Mouse (Mus musculus): ENCODE data around the gene Rab10.
"Not testable (repeated sequence)": the region's sequence is repeated elsewhere in the genome, so short reads cannot be mapped to it uniquely, and the experiment has no call there.

Rab10 gene

GRCm38 (mm10) chr12:3309391-3310320 is at the start of gene Rab10:
Gene Rab10, minus strand, starts transcription at chr12:3309969.
- peak; percentile 96 for DNase-seq (ENCODE audit: low read depth, low spot score)

GRCm38 (mm10) chr12:3359302-3359701 is 49.5 kb upstream of the Rab10 start:
- DNase-seq (ENCODE audit: low read depth, low spot score) = peak; percentile 91

- no peak for DNase-seq (ENCODE audit: low read depth, low spot score)
These were observed 47.1 kb upstream of the Rab10 start for GRCm38 (mm10) chr12:3356824-3357223.

GRCm38 (mm10) chr12:3355068-3355467 is 45.3 kb upstream of the Rab10 start:
- DNase-seq (ENCODE audit: low read depth, low spot score) = no peak

- peak; percentile 55 for DNase-seq (ENCODE audit: low read depth, low spot score)
These were observed 42.4 kb upstream of the Rab10 start for GRCm38 (mm10) chr12:3352216-3352615.

GRCm38 (mm10) chr12:3350136-3350535 is 40.4 kb upstream of the Rab10 start:
- DNase-seq (ENCODE audit: low read depth, low spot score) = peak; percentile 82

- DNase-seq (ENCODE audit: low read depth, low spot score) = peak; percentile 98
These were observed 39.6 kb upstream of the Rab10 start for GRCm38 (mm10) chr12:3349387-3349786.

- no peak for DNase-seq (ENCODE audit: low read depth, low spot score)
These were observed 37.9 kb upstream of the Rab10 start for GRCm38 (mm10) chr12:3347682-3348081.

GRCm38 (mm10) chr12:3345038-3345437 is 35.3 kb upstream of the Rab10 start:
- DNase-seq (ENCODE audit: low read depth, low spot score) = peak; percentile 90

- no peak for DNase-seq (ENCODE audit: low read depth, low spot score)
These were observed 34.4 kb upstream of the Rab10 start for GRCm38 (mm10) chr12:3344155-3344554.

- DNase-seq (ENCODE audit: low read depth, low spot score) = no peak
These were observed 29.2 kb upstream of the Rab10 start for GRCm38 (mm10) chr12:3338931-3339330.

- DNase-seq (ENCODE audit: low read depth, low spot score) = no peak
These were observed 19.9 kb upstream of the Rab10 start for GRCm38 (mm10) chr12:3329677-3330076.

- DNase-seq (ENCODE audit: low read depth, low spot score) = no peak
These were observed 15.5 kb upstream of the Rab10 start for GRCm38 (mm10) chr12:3325232-3325631.

- peak; percentile 60 for DNase-seq (ENCODE audit: low read depth, low spot score)
These were observed 13.5 kb upstream of the Rab10 start for GRCm38 (mm10) chr12:3323241-3323640.

GRCm38 (mm10) chr12:3319377-3319776 is 9.6 kb upstream of the Rab10 start:
- DNase-seq (ENCODE audit: low read depth, low spot score) = peak; percentile 78

GRCm38 (mm10) chr12:3316937-3317336 is 7.2 kb upstream of the Rab10 start:
- DNase-seq (ENCODE audit: low read depth, low spot score) = no peak

- DNase-seq (ENCODE audit: low read depth, low spot score) = no peak
These were observed 6.3 kb upstream of the Rab10 start for GRCm38 (mm10) chr12:3316083-3316482.

- no peak for DNase-seq (ENCODE audit: low read depth, low spot score)
These were observed 3.1 kb upstream of the Rab10 start for GRCm38 (mm10) chr12:3312886-3313285.

- no peak for DNase-seq (ENCODE audit: low read depth, low spot score)
These were observed 538 bp upstream of the Rab10 start for GRCm38 (mm10) chr12:3310321-3310692.

GRCm38 (mm10) chr12:3308541-3309241 is 1.1 kb downstream of the Rab10 start:
- peak; percentile 48 for DNase-seq (ENCODE audit: low read depth, low spot score)

GRCm38 (mm10) chr12:3307587-3307986 is 2.2 kb downstream of the Rab10 start:
- no peak for DNase-seq (ENCODE audit: low read depth, low spot score)

GRCm38 (mm10) chr12:3305238-3305637 is 4.5 kb downstream of the Rab10 start:
- DNase-seq (ENCODE audit: low read depth, low spot score) = peak; percentile 21

GRCm38 (mm10) chr12:3297622-3298021 is 12.1 kb downstream of the Rab10 start:
- not testable (repeated sequence) for DNase-seq (ENCODE audit: low read depth, low spot score)
